In genomic region chr4:41043961-41044360, GRCm38 (mm10) we compare ENCODE assay signal across 14 mouse cellular contexts. TPM values are rescaled to one million over a fixed set of nuclear protein-coding genes. Genes with fewer than 3 reads are reported as not detected.
DNase-seq lines count a peak whose midpoint lies in the region; ATAC-seq and TF ChIP-seq lines count a peak whose summit lies in the region.
"Had no signal": no experiment of that assay in that cellular context is flagged by ENCODE, and none has a peak within 500 bp of the region (broad histone marks: within the 10 kb centered on the region; RNA-seq: fewer than 3 reads in every experiment).

No protein-coding gene starts in this region.

- peak; percentile 53 for DNase-seq in adrenal gland, postnatal 10 days
- no peak for DNase-seq in adrenal gland, adult 18-20 months (ENCODE audit: low spot score in 2 of 2)
- no peak for DNase-seq in liver, embryonic 14.5 days (ENCODE audit: low read depth in 3 of 3, low spot score in 3 of 3)
- DNase-seq in liver: no peak
- peak; percentile 43 for DNase-seq in kidney, postnatal 14 days
- no peak for DNase-seq in Muller cell, postnatal 12 days (ENCODE audit: inconsistent ontology term)
- DNase-seq: cerebellum, postnatal 25 days; thymus, adult 18-20 months had no signal

- H3K36me3 ChIP-seq in liver, embryonic 14.5 days (replicated peaks; ENCODE audit: control insufficient read depth, insufficient read depth, low read depth): no peaks in the 10 kb centered on the region
- no peaks in the 10 kb centered on the region for H3K36me3 ChIP-seq in forebrain, embryonic 15.5 days
- H3K36me3 ChIP-seq: embryonic facial prominence, embryonic 10.5 days; hindbrain, embryonic 10.5 days; limb, embryonic 10.5 days had no signal

- ATAC-seq in liver, embryonic 14.5 days (ENCODE audit: insufficient read depth): no peak
- no peak for ATAC-seq in forebrain, embryonic 15.5 days (replicated peaks)

- no peak overlapping the region for H3K4me2 ChIP-seq in liver, embryonic 14.5 days (ENCODE audit: low read depth)
- H3K4me2 ChIP-seq in forebrain, embryonic 15.5 days (replicated peaks): no peak overlapping the region

- no peak overlapping the region for H3K4me3 ChIP-seq in liver, embryonic 14.5 days (ENCODE audit: insufficient read depth in 1 of 2, low read depth in 2 of 2, low read length in 2 of 2)
- H3K4me3 ChIP-seq in brown adipose tissue, adult 24 weeks (ENCODE audit: insufficient read depth, low read depth, low read length): peak overlapping the region; percentile 85
- no peak overlapping the region for H3K4me3 ChIP-seq in forebrain, embryonic 15.5 days
- H3K4me3 ChIP-seq: embryonic facial prominence, embryonic 10.5 days; hindbrain, embryonic 10.5 days; limb, embryonic 10.5 days had no signal

- no peaks in the 10 kb centered on the region for H3K27me3 ChIP-seq in liver, embryonic 14.5 days (ENCODE audit: control insufficient read depth, insufficient read depth, low read length)
- no peaks in the 10 kb centered on the region for H3K27me3 ChIP-seq in forebrain, embryonic 15.5 days

- no peak overlapping the region for H3K9ac ChIP-seq in liver, embryonic 14.5 days (replicated peaks)
- H3K9ac ChIP-seq in forebrain, embryonic 15.5 days (replicated peaks): no peak overlapping the region

- H3K27ac ChIP-seq in liver, embryonic 14.5 days: no peak overlapping the region
- peak overlapping the region; percentile 98 for H3K27ac ChIP-seq in brown adipose tissue, adult 24 weeks (replicated peaks; ENCODE audit: low read depth, low read length)
- H3K27ac ChIP-seq in forebrain, embryonic 15.5 days (replicated peaks): no peak overlapping the region
- H3K27ac ChIP-seq: embryonic facial prominence, embryonic 10.5 days; hindbrain, embryonic 10.5 days; limb, embryonic 10.5 days had no signal

- H3K4me1 ChIP-seq in liver, embryonic 14.5 days (replicated peaks; ENCODE audit: control insufficient read depth in 2 of 2, insufficient read depth in 2 of 2, low read length in 1 of 2): no peaks in the 10 kb centered on the region
- H3K4me1 ChIP-seq in brown adipose tissue, adult 24 weeks (ENCODE audit: control insufficient read depth, insufficient read depth, insufficient read length, low read length): peaks cover 27% of the 10 kb centered on the region
- H3K4me1 ChIP-seq in forebrain, embryonic 15.5 days: no peaks in the 10 kb centered on the region

- peak; percentile 41 for TF ChIP-seq CTCF in liver, embryonic 14.5 days (IDR thresholded peaks at IDR 0.05; ENCODE audit: low read depth)

- H3K9me3 ChIP-seq in liver, embryonic 14.5 days (ENCODE audit: control insufficient read depth, low read length): no peaks in the 10 kb centered on the region
- H3K9me3 ChIP-seq in forebrain, embryonic 15.5 days: no peaks in the 10 kb centered on the region
- H3K9me3 ChIP-seq: embryonic facial prominence, embryonic 10.5 days; hindbrain, embryonic 10.5 days; limb, embryonic 10.5 days had no signal

- TF ChIP-seq EP300 in liver, embryonic 14.5 days (IDR thresholded peaks at IDR 0.05; ENCODE audit: low read depth): no peak

- 56% methylated on average over 5 of the region's 5 CpGs for WGBS in liver, embryonic 14.5 days (ENCODE audit: insufficient replicate concordance)
- 76% methylated on average over 5 of the region's 5 CpGs for WGBS in forebrain, embryonic 15.5 days

RNA-seq across cellular contexts. Expression of gene Aqp7, which starts 4.0 kb away (rescaled TPM):
- 10 to 100 TPM; 71.9 to 79.4 TPM for total RNA-seq in adrenal gland, postnatal 10 days (2021)
- total RNA-seq in adrenal gland, adult 18-20 months (2021): 10 to 100 TPM; 13.6 to 55.8 TPM
- 1.1 and 1.4 TPM in 2 replicates for polyA plus RNA-seq in liver, embryonic 14.5 days (2012; rRNA removed)
- polyA plus RNA-seq in liver, embryonic 14.5 days (2014; fragmentation: Nextera tagmentation; extraction: Ambion mirVana): 0.50 and 0.59 TPM in 2 replicates
- polyA plus RNA-seq in brown adipose tissue, adult 24 weeks (2012; ENCODE audit: insufficient read depth, insufficient read length, missing spikeins): 124 and 138 TPM in 2 replicates
- polyA plus RNA-seq in forebrain, embryonic 15.5 days (2015; fragmentation: Nextera tagmentation; extraction: Ambion mirVana): not detected in 2 replicates
- total RNA-seq: granulocyte monocyte progenitor cell, adult 5-6 weeks had no signal
- polyA plus RNA-seq: embryonic facial prominence, embryonic 10.5 days; hindbrain, embryonic 10.5 days had no signal

RNA-seq across cellular contexts. Expression of gene Aqp3, which starts 54.0 kb away (rescaled TPM):
- total RNA-seq in adrenal gland, postnatal 10 days (2021): under 1 TPM; 0.63 to 0.76 TPM
- total RNA-seq in adrenal gland, adult 18-20 months (2021): not detected
- polyA plus RNA-seq in liver, embryonic 14.5 days (2012; rRNA removed): 15.6 and 18.3 TPM in 2 replicates
- polyA plus RNA-seq in liver, embryonic 14.5 days (2014; fragmentation: Nextera tagmentation; extraction: Ambion mirVana): 5.8 and 8.7 TPM in 2 replicates
- polyA plus RNA-seq in brown adipose tissue, adult 24 weeks (2012; ENCODE audit: insufficient read depth, insufficient read length, missing spikeins): not detected in 2 replicates
- polyA plus RNA-seq in forebrain, embryonic 15.5 days (2015; fragmentation: Nextera tagmentation; extraction: Ambion mirVana): 0.51 TPM in 1 of 2 replicates, not detected in the other
- total RNA-seq: granulocyte monocyte progenitor cell, adult 5-6 weeks had no signal

Comparison
In these comparisons a context has a peak if more than half of its experiments do, and no peak if none do; other contexts are left out.
1. DNase-seq: peak in adrenal gland, postnatal 10 days (single experiment) and kidney, postnatal 14 days (single experiment); none in adrenal gland, adult 18-20 months (0 of 2), liver, embryonic 14.5 days (0 of 3), liver (single experiment) and Muller cell, postnatal 12 days (single experiment).
2. RNA of gene Aqp7, which starts 4.0 kb away (polyA plus RNA-seq): 124 to 138 TPM in brown adipose tissue, adult 24 weeks; 0.50 to 1.4 TPM in liver, embryonic 14.5 days and not detected in forebrain, embryonic 15.5 days; every median in the first group is over 10 times any median in the second.